Mouse (Mus musculus) brain, embryonic 18.5 days (tissue): Measurements from ENCODE around the gene Ttbk1.

Experiments
- DNase-seq: peaks from one replicate; pipeline ENCODE4 v3.0.0-alpha.2; 2012; ENCODE audit warnings: low read depth, low spot score

Gene Ttbk1

GRCm38 (mm10) chr17:46418628-46419027, 68.8 kb downstream of the Ttbk1 start:
- DNase-seq = no peak

- DNase-seq = no peak
Measured at GRCm38 (mm10) chr17:46408478-46408877, 79.0 kb downstream of the Ttbk1 start.

DNA sequence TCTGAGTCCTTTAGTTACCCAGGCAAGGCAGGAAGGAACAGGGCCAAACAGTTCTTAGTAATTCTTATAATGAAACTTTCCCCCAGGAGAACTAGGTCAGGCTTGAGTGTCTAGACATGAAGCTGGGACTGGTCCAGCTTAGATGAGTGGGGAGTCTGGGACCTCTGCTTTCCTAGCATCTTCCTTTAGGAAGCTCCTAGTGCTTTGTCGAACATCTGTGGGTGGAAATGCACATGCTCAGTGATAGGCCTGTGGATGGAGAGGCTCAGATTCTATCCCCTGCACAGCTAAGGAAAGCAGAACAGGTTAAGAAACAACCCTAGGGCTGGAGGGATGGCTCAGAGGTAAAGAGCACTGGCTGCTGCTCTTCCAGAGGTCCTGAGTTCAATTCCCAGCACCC, 92.8 kb downstream of the Ttbk1 start:
- no peak for DNase-seq

DNA sequence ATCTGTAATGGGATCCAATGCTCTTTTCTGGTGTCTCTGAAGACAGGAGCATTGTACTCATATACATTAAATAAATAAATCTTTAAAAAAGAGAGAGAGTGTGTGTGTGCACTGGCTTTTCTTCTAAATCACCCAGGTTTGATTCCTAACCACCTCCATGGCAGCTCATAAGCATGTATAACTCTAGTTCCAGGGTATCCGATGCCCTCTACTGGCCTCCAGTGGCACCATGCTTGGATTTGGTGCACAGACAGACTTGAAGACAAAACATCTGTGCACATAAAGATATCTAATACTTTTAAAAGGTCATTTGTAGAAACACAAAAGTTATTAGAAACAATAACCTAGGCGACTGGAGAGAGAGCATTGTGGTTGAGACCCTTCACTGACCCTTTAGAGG, 94.5 kb downstream of the Ttbk1 start:
- no peak for DNase-seq
